Mouse (Mus musculus): ENCODE data around the gene Tec.

The Tec gene

DNA sequence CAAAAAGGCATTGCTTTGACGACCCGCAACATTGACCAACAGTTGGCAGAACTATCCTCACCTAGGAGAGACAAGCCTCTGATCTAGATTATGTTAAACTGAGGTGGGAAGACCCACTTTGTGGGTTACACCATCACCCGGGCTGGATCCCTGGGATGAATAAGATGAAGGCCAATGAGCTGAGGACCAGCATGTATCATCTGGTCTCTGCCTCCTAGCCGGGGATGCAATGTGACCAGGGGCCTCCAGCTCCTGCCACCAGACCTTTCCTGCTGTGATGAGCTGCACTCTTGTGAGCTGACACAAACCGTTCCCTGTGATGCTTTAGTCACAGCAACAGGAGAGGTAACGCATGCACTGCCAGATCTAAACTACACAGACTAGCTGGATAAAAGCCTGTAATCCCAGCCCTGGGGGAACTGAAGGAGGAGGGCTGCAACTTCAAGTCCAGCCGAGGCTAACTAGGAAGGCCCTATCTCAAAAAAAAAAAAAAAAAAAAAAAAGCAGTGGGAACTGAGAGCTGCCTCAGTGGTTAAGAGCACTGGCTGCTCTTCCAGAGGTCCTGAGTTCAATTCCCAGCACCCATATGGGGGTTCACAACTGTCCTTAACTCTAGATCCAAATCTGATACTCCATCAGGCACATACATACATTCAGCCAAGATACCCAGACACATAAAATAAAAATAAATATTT is 15.8 kb downstream of the Tec start:
- DNase-seq: no peak

DNA sequence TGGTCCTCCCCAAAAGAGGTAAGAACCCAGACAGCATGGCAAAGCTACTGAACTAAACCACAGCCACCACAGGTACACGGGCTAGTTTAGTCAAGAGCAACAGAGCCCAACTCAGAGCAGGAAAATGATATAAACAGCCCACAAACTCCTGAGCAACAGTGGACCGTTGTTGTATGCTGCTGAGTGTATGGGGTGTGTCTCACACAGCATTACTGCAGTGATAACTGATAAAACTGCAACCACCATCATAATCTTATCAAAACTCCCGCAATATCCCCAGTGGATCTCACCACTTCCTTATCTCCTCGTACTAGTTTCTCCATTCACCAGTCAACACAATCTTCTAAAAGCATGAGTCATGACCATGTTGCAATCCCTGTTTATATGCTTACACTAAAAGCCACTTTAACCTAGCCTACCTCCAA is 16.6 kb downstream of the Tec start:
- no peak for DNase-seq

DNA sequence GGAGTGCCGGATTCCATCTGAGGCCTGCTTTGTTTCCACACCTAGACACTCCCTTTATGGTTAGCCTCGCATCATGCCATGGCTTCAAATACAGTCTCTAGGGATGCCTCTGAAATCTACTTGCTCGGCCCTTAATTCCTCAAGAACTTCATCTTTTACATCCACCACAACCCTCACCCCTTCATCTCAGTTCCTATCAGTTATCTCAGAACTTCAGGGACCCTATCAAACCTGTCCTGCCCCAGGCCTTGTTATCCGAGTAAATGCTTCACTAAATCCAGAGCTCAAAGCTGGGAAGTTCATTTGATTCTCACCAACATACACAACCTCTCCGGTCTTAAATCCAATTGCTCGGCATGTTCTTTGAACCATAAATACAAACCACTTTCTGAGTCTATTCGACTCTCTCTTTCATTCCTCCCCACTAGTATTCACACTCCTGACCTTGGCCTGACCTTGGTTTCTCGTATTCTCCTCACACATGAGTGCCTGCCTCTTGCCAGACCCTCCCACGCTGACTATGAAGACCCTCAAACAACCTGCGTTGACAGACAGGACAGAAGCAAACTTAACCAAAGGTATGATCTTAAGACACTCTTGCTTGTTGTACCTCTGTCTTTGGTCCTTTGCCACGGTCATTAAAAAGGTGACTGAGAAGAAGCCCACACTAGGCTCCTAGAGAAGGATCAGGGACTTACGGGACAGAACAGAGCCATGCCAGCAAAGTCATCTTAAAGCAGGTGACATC is 17.2 kb downstream of the Tec start:
- DNase-seq: no peak

DNA sequence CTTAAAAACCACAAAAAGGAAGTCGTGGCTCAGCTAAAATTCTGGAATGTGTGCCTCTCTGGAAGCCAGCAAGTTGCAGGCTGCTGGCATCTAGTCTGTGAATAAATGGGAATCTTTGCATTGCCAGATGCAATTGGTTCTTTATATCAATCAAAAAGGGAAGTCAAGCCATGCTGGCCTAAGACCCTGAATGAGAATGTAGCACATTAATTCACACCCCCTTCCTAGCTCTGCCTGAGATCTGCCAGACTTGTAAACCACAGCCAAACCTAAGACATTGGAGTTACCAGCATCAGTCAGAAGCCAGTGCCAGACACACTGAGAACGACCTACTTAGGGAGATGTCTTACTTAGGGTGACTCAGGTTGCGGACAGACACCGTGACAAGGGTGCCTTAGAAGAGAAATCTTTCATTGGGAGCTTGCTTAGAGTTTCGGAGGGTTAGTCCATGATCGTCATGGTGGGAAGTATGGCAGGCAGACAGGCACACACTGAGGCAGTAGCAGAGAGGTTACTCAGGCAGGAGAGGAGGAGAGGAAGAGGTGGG is 19.3 kb downstream of the Tec start:
- no peak for DNase-seq

DNA sequence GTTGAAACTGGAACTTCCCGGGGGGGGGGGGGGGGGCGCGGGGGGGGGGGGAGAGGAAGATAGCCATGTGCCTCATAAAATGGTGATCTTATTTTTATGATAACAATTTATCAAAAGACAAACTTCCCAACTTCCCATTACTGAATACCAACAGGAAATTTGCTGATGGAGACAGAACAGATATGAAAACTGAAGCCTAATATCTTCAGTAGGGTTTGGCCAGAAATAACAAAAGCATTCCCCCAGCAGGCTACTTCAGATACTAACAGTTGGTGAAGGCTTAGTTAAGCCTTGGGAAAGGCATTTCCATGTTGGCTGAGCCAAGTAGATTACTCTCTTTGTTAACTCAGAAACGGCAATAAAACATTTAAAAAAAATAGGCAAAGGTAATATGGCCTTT is 21.6 kb downstream of the Tec start:
- no peak for DNase-seq

DNA sequence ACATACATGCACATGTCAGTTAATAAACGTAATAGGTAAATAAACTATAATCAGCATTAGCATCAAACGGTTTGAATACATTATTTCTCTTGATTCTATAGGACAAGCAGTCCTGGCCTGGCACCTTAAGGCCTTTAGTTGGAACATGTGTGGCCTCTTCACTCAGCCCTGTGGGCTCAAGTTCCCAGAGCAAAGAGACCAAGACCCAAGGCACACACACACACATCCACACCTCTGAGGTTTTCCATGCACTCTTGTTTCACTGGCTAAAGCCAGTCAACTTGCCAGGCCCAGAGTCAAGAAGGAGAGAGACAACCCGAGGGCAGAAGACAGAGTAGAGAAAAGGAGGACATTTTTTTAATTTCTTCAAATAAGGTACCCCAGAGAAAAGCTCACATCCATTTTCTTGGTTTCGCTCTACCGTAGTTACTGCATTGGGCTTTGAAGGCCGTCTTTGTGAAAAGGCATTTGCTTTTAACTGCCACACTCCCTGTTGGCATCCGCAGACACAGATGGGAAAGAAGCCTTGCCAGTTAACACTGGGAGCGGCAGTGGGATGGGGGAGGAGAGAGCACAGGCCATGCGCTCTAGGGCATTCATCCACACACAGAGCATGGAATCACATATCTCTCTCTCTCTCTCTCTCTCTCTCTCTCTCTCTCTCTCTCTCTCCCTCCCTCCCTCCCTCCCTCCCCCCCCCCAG is 22.2 kb downstream of the Tec start:
- no peak for DNase-seq

DNA sequence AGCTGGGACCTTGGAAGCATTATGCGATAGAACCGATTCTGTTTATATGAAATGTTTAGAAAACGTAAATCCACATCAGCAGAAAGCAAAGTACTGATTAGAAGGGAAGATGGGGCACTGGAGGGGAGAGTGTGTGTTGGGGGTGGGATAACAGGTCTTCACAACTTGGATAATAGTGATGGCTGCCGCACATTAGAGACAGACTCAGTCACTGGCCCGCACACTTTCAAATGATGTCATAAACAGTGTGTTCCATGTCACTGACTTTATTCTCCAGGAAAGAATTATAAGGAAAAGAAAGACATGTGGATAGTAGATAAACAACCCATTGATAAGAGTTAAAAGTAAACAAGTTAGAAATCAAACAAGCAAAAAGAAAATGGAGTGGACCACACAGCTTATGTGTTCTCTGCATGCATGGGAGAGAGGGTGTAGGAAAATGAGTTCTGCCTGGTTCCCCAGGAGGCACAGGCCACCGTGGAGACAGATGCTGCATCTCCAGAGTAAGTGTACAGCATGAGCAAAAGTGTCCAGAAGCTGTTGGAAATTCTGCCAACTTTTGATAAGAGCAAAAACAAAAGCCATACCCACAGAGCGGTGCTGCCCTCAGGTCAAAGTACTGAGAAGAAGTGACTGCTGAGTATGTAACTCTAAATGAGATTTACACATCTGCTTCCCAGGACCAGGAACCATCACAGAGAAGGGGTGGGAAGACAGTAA is 23.3 kb downstream of the Tec start:
- no peak for DNase-seq

DNA sequence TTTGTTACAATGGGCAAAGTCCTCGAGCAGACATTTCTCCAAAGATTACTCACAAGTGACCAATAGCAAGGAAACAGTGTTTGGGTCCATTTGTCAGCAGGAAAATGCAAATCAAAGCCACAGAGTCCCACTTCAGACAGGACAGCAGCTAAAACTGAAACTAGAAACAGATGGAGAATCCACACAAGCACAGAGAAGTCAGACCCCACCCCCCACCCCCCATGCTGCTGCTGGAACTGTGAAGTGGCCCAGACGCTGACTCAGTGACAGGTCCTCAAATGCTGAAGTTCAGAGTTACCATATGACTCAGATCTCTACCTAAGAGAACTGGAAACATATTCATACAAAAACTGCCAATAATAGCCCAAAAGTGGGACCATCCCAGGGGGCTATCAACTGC is 24.0 kb downstream of the Tec start:
- no peak for DNase-seq

DNA sequence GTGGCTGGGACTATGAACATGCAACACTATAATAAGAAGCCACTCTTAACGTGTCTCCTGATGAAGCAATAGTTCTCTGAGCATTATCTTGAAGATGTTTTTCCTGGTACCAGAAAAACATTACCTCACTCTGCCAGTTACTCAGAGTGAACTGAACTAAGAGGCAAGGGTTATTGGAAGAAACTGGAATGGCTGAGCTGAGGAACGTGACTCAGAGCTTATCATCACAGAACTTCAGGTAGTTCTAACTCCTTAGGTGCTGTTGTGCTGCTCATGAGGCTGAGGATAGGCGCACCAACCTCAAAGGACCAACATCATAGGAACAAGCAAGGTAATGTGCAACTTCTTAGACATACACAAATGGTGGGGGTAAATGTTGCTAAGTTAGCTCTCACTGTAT is 28.6 kb downstream of the Tec start:
- DNase-seq: no peak

DNA sequence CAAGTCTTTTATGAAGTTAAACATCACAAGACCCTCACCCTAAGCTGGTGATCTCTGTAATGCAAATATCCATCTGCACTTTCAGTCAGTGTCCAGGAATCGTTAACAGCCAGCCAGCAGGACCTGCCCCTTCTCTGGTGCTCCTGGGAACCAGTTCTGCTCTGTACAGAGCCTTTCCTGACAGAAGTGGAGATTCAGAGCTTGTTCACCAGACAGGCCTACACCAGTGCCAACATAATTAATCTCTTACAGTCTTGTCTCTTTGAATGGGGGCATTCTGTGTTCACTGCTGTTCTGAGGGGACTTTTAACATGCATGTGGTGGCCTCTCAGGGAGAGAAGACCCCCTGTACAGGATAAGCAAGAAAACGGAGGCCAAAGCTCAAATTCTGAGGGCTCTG is 29.3 kb downstream of the Tec start:
- no peak for DNase-seq

DNA sequence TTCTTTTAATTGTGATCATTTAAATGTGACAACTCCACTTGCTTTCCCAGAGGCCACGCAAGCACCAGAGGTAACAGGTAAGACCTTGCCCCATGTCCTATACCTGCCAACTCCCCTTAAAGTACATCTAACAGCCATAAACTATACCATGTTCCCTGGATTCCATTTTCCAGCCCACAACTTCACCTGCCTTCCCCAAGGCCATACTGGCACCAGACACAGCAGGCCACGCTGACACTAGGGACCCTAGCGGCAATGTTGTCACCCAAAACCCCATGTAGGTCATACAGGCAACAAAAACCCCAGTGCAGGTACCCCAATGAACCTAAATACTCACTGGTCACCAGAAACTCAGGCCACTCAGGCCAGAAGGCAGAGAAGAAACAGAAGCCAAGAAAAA is 32.6 kb downstream of the Tec start:
- no peak for DNase-seq

DNA sequence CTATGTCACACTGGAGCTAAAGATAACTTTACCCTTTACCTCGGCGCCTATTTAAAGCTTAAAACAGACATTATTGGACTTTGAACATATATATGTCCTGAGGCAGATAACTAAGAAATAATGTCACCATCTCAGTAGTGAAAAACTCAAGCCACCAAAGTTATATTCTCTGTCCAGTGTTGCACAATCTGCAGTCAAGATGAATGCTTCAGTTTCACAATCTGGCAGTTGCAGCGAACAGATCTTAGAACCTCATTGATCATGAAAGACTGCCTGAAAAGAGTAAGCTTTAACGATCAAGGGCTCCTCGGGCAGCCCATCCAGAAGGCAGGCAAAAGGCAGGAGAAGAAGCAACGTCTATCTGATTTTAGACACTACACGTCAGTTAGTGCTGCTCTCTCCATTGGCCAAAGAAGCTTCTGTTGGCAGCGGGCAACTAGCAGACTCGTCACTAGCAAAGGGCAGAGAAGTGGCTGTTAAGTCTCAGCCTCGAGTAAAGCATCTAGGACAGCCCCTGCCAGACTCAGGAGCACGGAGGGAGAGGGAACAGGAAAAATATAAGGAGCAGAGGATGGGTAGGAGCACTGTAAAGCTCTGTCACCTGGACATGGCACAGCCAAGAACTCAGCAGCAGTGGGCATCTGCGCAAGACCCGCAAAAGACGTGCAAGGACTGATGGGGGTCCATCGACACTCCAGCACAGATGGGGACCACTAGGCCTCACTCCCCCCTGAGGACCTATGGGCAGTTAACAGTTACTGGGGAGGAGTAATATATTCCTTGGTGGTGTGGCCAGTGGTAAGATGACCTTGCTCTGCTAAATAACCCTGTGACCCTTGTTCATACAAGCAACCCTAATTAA is 35.1 kb downstream of the Tec start:
- DNase-seq: no peak

DNA sequence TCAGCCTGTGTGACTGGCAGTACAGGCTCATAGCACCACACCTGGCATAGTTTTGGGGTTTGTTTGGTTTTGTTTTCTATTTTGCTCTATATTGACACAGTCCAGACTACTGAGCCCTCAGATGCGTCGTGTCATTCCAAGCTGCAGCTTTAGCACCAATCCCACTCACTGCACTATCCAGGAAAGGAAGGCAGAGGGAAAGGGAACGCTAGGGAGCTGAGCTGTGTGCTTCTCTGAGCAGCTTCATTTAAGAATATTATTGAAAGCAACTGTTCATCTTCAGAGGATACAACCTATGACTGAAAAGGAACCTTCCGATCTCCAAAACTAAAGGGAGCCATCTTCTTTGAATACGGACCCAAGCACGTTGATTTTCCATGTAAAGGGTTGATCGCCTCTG is 36.1 kb downstream of the Tec start:
- DNase-seq: no peak

DNA sequence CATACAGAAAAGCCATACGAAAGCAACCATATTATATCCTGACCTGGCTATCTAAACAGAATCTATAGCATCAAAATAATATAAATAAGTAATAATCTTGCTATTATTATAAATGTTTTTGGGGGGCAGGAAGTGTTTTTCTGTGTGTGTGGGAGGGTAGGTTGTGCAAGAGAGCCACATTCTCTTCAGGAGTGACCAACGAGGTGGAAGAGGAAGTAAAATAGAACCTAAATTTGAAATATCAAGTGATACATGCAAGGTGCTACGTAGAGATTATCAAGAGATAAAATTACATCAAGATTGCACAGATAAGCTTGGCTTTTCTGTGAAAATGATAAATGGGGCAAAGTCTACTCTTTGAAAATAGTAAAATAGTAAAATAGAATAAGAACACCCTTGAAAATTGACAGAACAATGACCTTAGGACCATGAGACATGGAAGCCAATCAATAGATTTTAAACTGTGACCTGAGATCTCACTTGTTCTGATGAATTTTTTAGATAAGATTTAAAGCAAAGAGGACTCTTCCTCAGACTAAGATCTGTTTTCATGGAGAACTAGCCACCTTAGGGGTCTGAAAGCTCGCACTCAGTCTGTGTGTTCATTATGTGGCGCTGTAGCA is 37.2 kb downstream of the Tec start:
- no peak for DNase-seq

DNA sequence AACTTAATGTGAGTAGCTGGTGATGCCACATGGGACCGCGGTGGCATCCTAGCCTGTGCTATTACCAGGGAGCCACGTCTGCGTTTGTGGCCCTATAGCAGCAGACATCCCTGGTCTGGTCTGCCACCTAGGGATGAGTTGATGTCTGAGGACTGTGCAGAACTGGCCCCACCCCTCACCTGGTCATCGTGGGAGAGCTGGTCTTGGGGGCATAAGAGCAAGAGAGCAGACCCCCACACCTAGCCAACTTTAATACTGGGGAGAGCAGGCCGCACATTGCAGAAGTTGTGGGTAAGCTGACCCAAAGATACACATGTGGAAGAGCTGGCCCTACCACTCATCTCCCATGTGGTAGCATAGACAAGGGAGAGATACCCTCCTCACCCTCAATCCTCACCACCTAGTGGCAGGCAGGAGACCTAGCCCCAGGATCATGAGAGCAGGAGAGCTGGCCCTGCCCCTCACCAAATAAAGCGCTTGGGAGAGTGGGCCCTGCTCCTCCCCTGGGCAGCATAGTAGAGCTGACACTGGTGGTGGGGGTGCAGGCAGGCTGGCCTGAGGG is 38.7 kb downstream of the Tec start:
- no peak for DNase-seq

DNA sequence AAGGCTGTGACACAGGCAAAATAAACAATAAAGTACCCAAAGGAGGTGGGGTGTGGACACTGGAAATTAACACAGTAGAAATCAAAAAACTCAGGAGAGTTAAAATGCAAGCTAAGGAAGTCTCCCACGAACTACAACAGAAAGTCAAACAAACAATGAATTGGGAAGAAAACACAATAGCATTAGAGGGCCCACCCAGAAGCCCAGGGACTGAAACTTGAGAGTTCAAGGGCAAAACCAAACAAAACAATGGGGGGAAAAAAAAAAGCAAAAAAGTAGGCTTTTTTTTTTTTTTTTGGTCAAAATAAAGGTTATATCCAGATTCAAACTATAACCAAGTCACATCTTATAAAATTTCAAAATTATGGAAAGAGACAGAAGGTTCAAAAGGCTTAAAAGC is 39.9 kb downstream of the Tec start:
- DNase-seq: no peak

DNA sequence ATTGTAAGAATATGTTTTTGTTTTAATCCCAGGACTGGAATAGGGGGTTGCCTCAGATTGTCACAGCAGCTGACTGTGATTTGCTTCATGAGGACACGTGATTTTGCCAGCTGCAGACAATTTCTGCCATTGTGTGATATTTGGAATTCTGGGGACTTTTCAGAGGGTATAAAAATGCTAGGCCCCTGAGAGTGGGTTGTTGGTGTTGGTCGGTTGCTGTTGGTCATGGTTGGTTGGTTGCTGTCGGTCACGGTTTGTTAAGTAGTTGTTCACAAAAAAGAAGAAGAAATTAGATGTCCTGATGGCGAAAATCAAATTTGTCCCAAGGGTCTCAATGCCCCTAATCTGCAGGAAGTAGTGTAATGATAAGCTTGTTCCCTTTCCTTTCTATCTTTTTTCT is 40.8 kb downstream of the Tec start:
- no peak for DNase-seq

DNA sequence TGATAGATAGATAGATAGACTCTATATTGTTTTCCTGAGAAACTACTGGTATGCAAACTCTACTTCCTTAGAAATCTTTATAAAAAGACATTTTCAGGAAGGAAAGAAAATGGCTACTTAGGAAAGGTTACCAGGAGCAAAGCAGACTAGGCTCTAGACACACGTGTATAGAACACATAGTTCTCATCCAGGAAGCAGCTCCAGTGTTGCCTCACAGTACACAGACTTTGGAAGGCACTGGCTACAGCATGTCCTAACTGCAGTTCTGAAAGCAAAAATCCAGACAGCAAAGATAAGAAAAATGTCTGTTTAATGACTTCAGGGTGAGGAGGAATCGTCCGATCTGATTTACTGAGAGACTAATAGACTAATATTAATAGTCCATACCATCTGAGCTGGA is 41.8 kb downstream of the Tec start:
- DNase-seq: no peak

DNA sequence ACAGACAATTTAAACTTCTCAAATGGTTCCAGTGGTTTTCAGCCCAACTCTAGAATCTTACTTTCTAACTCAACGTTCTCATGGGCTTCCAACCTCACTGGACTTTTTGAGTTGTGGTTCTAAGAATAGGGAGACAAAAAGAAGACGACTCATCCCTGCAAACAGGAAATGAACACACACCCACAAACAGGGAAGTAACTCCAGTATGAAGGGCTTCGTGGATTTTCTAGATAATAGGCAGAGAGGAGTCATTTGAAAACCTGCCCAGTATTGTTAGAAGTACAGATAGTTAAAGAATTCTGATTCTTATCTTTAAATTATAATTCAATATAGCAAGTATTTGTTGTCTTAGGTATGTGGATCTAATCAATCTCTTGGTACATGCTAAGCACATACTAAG is 47.6 kb downstream of the Tec start:
- DNase-seq: no peak

DNA sequence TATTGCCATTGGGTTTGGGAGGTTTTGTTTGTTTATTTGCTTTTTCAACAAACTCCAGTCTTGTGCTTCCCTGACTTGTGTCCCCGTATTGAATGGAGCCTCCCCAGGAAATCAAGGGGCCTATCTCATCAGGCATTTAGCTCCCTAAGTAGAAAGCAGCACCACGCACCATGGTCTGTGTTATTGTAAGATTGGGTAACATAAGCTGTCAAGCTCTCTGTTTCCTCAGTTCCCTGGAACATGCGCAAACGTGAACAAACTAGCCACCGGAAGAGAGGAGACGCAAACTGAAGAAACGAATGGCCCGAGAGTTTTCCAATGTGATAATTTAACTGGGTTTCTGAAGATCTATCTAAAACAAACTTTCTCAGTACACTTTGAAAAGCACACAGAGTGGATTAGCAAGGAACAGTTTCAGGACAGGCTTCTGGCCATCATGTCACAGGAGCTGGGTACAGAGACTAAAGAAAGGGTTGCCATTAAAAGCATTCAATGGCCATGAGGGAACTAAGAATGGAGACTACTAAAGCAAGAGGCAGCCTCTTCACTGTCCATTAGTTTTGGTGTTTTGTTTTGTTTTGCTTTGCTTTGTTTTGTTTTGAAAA is 48.1 kb downstream of the Tec start:
- no peak for DNase-seq

Data from lung, postnatal 14 days (tissue).